Comparison of ENCODE assay signal across 18 mouse cellular contexts in the genomic region with DNA sequence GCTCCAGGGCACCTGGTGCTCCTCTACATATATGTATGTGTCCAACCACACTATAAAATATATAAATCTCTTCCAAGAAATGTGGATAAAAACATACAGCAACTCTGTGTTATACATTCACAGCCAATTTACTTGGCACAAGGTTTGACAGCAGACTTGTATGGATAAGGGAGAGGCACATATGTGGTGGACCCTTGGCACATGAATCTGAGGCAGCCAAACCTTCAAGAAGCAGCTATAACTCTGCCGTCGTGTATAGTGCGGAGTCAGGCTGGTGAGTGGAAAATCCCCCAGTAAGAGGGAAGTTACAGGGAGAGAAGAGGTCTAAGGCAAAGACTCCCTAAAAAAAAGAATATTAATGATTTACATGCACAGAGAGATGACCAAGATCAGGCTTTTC. TPM values are rescaled to one million over a fixed set of nuclear protein-coding genes. Genes with fewer than 3 reads are reported as not detected.
"Had no signal": no experiment of that assay in that cellular context is flagged by ENCODE, and none has a peak within 500 bp of the region (broad histone marks: within the 10 kb centered on the region; RNA-seq: fewer than 3 reads in every experiment).

No protein-coding gene starts in this region.

- DNase-seq: lung, adult 18-20 months; lung, embryonic 14.5 days; lung, postnatal 10 days; right cerebral cortex, postnatal 14 days; thymus, adult 2 months; thymus, postnatal 25 days; thymus, postnatal 4 days had no signal

- H3K9me3 ChIP-seq: megakaryocyte, embryonic 14.5 days; midbrain, embryonic 13.5 days; midbrain, embryonic 15.5 days; neural tube, embryonic 12.5 days; stomach, embryonic 15.5 days had no signal

- H3K4me3 ChIP-seq: megakaryocyte, embryonic 14.5 days; midbrain, embryonic 13.5 days; midbrain, embryonic 15.5 days; neural tube, embryonic 12.5 days; stomach, embryonic 15.5 days had no signal

- H3K4me2 ChIP-seq: lung, embryonic 14.5 days; midbrain, embryonic 11.5 days; midbrain, embryonic 13.5 days; midbrain, embryonic 15.5 days; neural tube, embryonic 12.5 days; stomach, embryonic 15.5 days had no signal

- H3K27me3 ChIP-seq: megakaryocyte, embryonic 14.5 days; midbrain, embryonic 13.5 days; midbrain, embryonic 15.5 days; neural tube, embryonic 12.5 days; stomach, embryonic 15.5 days had no signal

- H3K27ac ChIP-seq: macrophage; midbrain, embryonic 13.5 days; midbrain, embryonic 15.5 days; neural tube, embryonic 12.5 days; stomach, embryonic 15.5 days; stomach, postnatal 0 days had no signal

- H3K4me1 ChIP-seq: midbrain, embryonic 13.5 days; midbrain, embryonic 15.5 days; neural tube, embryonic 12.5 days; stomach, embryonic 15.5 days had no signal

- ATAC-seq: midbrain, embryonic 13.5 days; midbrain, embryonic 15.5 days had no signal

- H3K9ac ChIP-seq: lung, embryonic 14.5 days; midbrain, embryonic 13.5 days; midbrain, embryonic 15.5 days; neural tube, embryonic 12.5 days; stomach, embryonic 15.5 days had no signal

RNA-seq across cellular contexts. Expression of gene 1500015O10Rik, which starts 42.3 kb away (rescaled TPM):
- total RNA-seq: megakaryocyte progenitor cell, adult 5-6 weeks; monocyte, adult 5-6 weeks; neutrophil, adult 5-6 weeks had no signal
- polyA plus RNA-seq: macrophage had no signal
